Mouse (Mus musculus): Measurements from ENCODE around the gene Morc1. TPM values are rescaled to one million over a fixed set of nuclear protein-coding genes. Genes with fewer than 3 reads are reported as not detected.

Morc1 gene
- polyA plus RNA-seq, 1 experiment from 2014 or later: 0.05 TPM

- Histone ChIP-seq H3K9ac (no peak overlapping the region), H3K4me3 (no peak overlapping the region), H3K27me3 (no peaks in the 10 kb centered on the region), H3K4me1 (replicated peaks) (no peaks in the 10 kb centered on the region), H3K4me2 (no peak overlapping the region), H3K27ac (no peak overlapping the region), H3K9me3 (no peaks in the 10 kb centered on the region), H3K36me3 (no peaks in the 10 kb centered on the region)
- no peak for ATAC-seq (ENCODE audit: low FRiP score)
These were observed 88.5 kb downstream of the Morc1 start for GRCm38 (mm10) chr16:48519569-48519968.

- WGBS: 91% methylated on average over 5 of the region's 5 CpGs
- ATAC-seq (ENCODE audit: low FRiP score): no peak
- H3K9ac ChIP-seq: no peak overlapping the region
- H3K36me3 ChIP-seq: no peaks in the 10 kb centered on the region
- no peak overlapping the region for H3K4me3 ChIP-seq
- no peaks in the 10 kb centered on the region for H3K27me3 ChIP-seq
- no peaks in the 10 kb centered on the region for H3K9me3 ChIP-seq
- no peak overlapping the region for H3K4me2 ChIP-seq
- no peak overlapping the region for H3K27ac ChIP-seq
- H3K4me1 ChIP-seq (replicated peaks): no peaks in the 10 kb centered on the region
These were observed 106.1 kb downstream of the Morc1 start for GRCm38 (mm10) chr16:48537108-48537507.

GRCm38 (mm10) chr16:48562290-48563080 is 131.4 kb downstream of the Morc1 start:
- peak; percentile 36; the same call in 1 of the 2 replicates for ATAC-seq (ENCODE audit: low FRiP score)
- Histone ChIP-seq H3K27ac (no peak overlapping the region), H3K4me1 (replicated peaks) (peaks cover 7% of the 10 kb centered on the region; the same call in 1 of the 2 replicates), H3K4me2 (no peak overlapping the region), H3K27me3 (no peaks in the 10 kb centered on the region), H3K9ac (no peak overlapping the region), H3K36me3 (no peaks in the 10 kb centered on the region), H3K9me3 (no peaks in the 10 kb centered on the region), H3K4me3 (no peak overlapping the region)
- 16% methylated on average over 11 of the region's 11 CpGs for WGBS

GRCm38 (mm10) chr16:48570354-48570753 is 139.3 kb downstream of the Morc1 start:
- H3K4me2 ChIP-seq: no peak overlapping the region
- no peak overlapping the region for H3K4me3 ChIP-seq
- no peak overlapping the region for H3K9ac ChIP-seq
- H3K27ac ChIP-seq: no peak overlapping the region
- no peaks in the 10 kb centered on the region for H3K36me3 ChIP-seq
- no peaks in the 10 kb centered on the region for H3K4me1 ChIP-seq (replicated peaks)
- ATAC-seq (ENCODE audit: low FRiP score): peak; percentile 77; the same call in 1 of the 2 replicates
- WGBS: 17% methylated on average over 9 of the region's 9 CpGs
- H3K9me3 ChIP-seq: no peaks in the 10 kb centered on the region
- H3K27me3 ChIP-seq: no peaks in the 10 kb centered on the region

- ATAC-seq (ENCODE audit: low FRiP score): no peak
- H3K9ac ChIP-seq: no peak overlapping the region
- no peaks in the 10 kb centered on the region for H3K27me3 ChIP-seq
- H3K4me2 ChIP-seq: no peak overlapping the region
- no peak overlapping the region for H3K4me3 ChIP-seq
- no peaks in the 10 kb centered on the region for H3K9me3 ChIP-seq
- no peak overlapping the region for H3K27ac ChIP-seq
- no peaks in the 10 kb centered on the region for H3K36me3 ChIP-seq
- no peaks in the 10 kb centered on the region for H3K4me1 ChIP-seq (replicated peaks)
- 85% methylated on average over 5 of the region's 5 CpGs for WGBS
These were observed 143.0 kb downstream of the Morc1 start for GRCm38 (mm10) chr16:48574072-48574471.

- no peak overlapping the region for H3K4me3 ChIP-seq
- no peaks in the 10 kb centered on the region for H3K36me3 ChIP-seq
- no peak overlapping the region for H3K4me2 ChIP-seq
- ATAC-seq (ENCODE audit: low FRiP score): no peak
- no peaks in the 10 kb centered on the region for H3K9me3 ChIP-seq
- no peaks in the 10 kb centered on the region for H3K27me3 ChIP-seq
- no peak overlapping the region for H3K9ac ChIP-seq
- WGBS: 85% methylated on average over 3 of the region's 3 CpGs
- no peak overlapping the region for H3K27ac ChIP-seq
- H3K4me1 ChIP-seq (replicated peaks): no peaks in the 10 kb centered on the region
These were observed 143.5 kb downstream of the Morc1 start for GRCm38 (mm10) chr16:48574499-48574898.

- 82% methylated on average over 6 of the region's 6 CpGs for WGBS
- no peaks in the 10 kb centered on the region for H3K36me3 ChIP-seq
- H3K4me2 ChIP-seq: no peak overlapping the region
- no peak for ATAC-seq (ENCODE audit: low FRiP score)
- H3K9ac ChIP-seq: no peak overlapping the region
- no peaks in the 10 kb centered on the region for H3K27me3 ChIP-seq
- no peak overlapping the region for H3K4me3 ChIP-seq
- no peak overlapping the region for H3K27ac ChIP-seq
- no peaks in the 10 kb centered on the region for H3K4me1 ChIP-seq (replicated peaks)
- H3K9me3 ChIP-seq: no peaks in the 10 kb centered on the region; the same call in 1 of the 2 replicates
These were observed 154.3 kb downstream of the Morc1 start for GRCm38 (mm10) chr16:48585369-48585768.

- Histone ChIP-seq H3K9me3 (no peaks in the 10 kb centered on the region), H3K4me2 (no peak overlapping the region), H3K27ac (no peak overlapping the region), H3K27me3 (no peaks in the 10 kb centered on the region), H3K4me1 (replicated peaks) (no peaks in the 10 kb centered on the region), H3K4me3 (no peak overlapping the region), H3K36me3 (no peaks in the 10 kb centered on the region), H3K9ac (no peak overlapping the region)
- no peak for ATAC-seq (ENCODE audit: low FRiP score)
- WGBS: 90% methylated on average over 5 of the region's 5 CpGs
These were observed 163.4 kb downstream of the Morc1 start for GRCm38 (mm10) chr16:48594457-48594856.

- Histone ChIP-seq H3K27me3 (no peaks in the 10 kb centered on the region), H3K4me1 (replicated peaks) (no peaks in the 10 kb centered on the region), H3K4me2 (no peak overlapping the region), H3K9me3 (no peaks in the 10 kb centered on the region), H3K36me3 (no peaks in the 10 kb centered on the region), H3K9ac (no peak overlapping the region), H3K27ac (no peak overlapping the region), H3K4me3 (no peak overlapping the region)
- ATAC-seq (ENCODE audit: low FRiP score): peak; percentile 63; the same call in 1 of the 2 replicates
- 47% methylated on average over 1 of the region's 1 CpGs for WGBS
These were observed 164.2 kb downstream of the Morc1 start for GRCm38 (mm10) chr16:48595216-48595615.

GRCm38 (mm10) chr16:48603735-48604211 is 172.7 kb downstream of the Morc1 start:
- Histone ChIP-seq H3K9me3 (no peaks in the 10 kb centered on the region; the same call in 1 of the 2 replicates), H3K4me3 (no peak overlapping the region), H3K27me3 (no peaks in the 10 kb centered on the region), H3K9ac (no peak overlapping the region), H3K4me1 (replicated peaks) (no peaks in the 10 kb centered on the region), H3K4me2 (no peak overlapping the region), H3K27ac (no peak overlapping the region), H3K36me3 (no peaks in the 10 kb centered on the region)
- WGBS: 92% methylated on average over 2 of the region's 2 CpGs
- no peak for ATAC-seq (ENCODE audit: low FRiP score)

- no peak overlapping the region for H3K9ac ChIP-seq
- H3K27me3 ChIP-seq: no peaks in the 10 kb centered on the region
- H3K4me2 ChIP-seq: no peak overlapping the region
- H3K36me3 ChIP-seq: no peaks in the 10 kb centered on the region
- no peak overlapping the region for H3K27ac ChIP-seq
- 64% methylated on average over 4 of the region's 4 CpGs for whole genome bisulfite sequencing
- ATAC-seq (ENCODE audit: low FRiP score): no peak
- H3K9me3 ChIP-seq: no peaks in the 10 kb centered on the region; the same call in 1 of the 2 replicates
- no peak overlapping the region for H3K4me3 ChIP-seq
- H3K4me1 ChIP-seq (replicated peaks): no peaks in the 10 kb centered on the region
These were observed 175.5 kb downstream of the Morc1 start for GRCm38 (mm10) chr16:48606476-48607038.

- no peaks in the 10 kb centered on the region for H3K27me3 ChIP-seq
- H3K4me3 ChIP-seq: no peak overlapping the region
- no peak overlapping the region for H3K4me2 ChIP-seq
- no peaks in the 10 kb centered on the region for H3K4me1 ChIP-seq (replicated peaks)
- H3K9ac ChIP-seq: no peak overlapping the region
- ATAC-seq (ENCODE audit: low FRiP score): no peak
- 84% methylated on average over 3 of the region's 3 CpGs for WGBS
- H3K9me3 ChIP-seq: no peaks in the 10 kb centered on the region; the same call in 1 of the 2 replicates
- H3K36me3 ChIP-seq: no peaks in the 10 kb centered on the region
- H3K27ac ChIP-seq: no peak overlapping the region
These were observed 177.2 kb downstream of the Morc1 start for GRCm38 (mm10) chr16:48608224-48608623.

GRCm38 (mm10) chr16:48610866-48611265 is 179.8 kb downstream of the Morc1 start:
- H3K27ac ChIP-seq: no peak overlapping the region
- H3K4me1 ChIP-seq (replicated peaks): no peaks in the 10 kb centered on the region
- no peak for ATAC-seq (ENCODE audit: low FRiP score)
- H3K4me3 ChIP-seq: no peak overlapping the region
- no peaks in the 10 kb centered on the region for H3K36me3 ChIP-seq
- H3K9ac ChIP-seq: no peak overlapping the region
- no peaks in the 10 kb centered on the region for H3K27me3 ChIP-seq
- WGBS: 55% methylated on average over 1 of the region's 1 CpGs
- no peak overlapping the region for H3K4me2 ChIP-seq
- no peaks in the 10 kb centered on the region; the same call in 1 of the 2 replicates for H3K9me3 ChIP-seq
